Mouse (Mus musculus): ENCODE data around the gene Atp2b4.
A peak's percentile ranks its signal among the peaks of the same experiment; 100 is the strongest.

The Atp2b4 gene

DNA sequence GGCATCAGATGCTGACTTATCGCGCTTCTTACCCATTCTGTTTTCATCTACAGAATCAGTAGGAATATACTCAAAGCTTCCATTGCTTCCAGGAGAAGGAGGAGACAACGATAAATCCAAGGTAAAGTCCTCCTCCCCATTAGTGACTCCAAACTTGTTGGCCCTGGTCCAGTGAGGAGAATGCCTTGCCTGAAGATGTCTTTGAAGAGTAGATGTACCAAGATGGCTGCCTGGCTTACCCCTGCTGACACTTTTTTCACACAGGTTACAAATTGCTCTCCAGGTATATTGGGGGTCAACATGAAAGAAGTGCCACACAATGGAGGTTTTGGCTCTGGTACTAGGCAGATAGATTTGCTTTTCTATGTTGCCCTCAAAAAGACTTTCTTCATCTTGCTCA is 142.0 kb downstream of the Atp2b4 start:
- DNase-seq (ENCODE audit: low read depth, low spot score), result no peak

DNA sequence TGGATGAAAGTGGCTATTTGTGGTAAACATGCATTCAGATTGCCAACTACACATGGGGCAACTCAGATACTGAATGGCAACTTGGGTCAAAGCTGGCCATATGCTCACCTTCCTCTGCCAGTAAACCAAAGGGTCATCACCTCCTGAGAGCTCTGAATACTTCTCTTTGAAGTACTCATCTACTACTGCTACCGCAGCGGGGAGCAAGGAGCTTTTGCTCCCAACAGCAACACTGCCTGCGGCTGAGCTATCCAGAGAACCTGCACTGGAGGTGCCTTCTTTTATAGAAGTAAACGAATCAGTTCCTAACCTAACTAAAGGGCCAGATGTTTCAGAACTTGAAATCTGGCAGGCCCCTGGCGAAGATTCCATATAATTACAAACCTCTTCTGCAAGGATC is 144.0 kb downstream of the Atp2b4 start:
- DNase-seq (ENCODE audit: low read depth, low spot score), result no peak

DNA sequence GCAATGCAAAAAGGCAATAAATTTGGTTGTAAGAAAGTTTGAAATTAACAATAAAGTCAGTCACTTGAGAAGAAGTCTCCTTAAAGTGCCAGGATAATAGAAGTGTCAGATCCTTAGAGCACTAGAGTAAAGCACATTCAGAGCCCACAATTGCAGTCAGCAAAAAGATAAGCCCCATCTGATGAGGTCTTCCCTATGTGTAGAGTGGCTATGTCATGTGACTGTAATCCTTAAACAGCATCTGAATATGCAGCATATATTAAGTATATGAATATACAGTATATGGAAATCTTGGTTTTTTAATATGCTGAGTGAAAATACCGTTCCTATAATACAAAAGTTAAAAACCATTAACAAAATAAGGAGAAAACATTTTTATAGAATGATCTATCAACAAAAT is 147.8 kb downstream of the Atp2b4 start:
- no peak for DNase-seq (ENCODE audit: low read depth, low spot score)

DNA sequence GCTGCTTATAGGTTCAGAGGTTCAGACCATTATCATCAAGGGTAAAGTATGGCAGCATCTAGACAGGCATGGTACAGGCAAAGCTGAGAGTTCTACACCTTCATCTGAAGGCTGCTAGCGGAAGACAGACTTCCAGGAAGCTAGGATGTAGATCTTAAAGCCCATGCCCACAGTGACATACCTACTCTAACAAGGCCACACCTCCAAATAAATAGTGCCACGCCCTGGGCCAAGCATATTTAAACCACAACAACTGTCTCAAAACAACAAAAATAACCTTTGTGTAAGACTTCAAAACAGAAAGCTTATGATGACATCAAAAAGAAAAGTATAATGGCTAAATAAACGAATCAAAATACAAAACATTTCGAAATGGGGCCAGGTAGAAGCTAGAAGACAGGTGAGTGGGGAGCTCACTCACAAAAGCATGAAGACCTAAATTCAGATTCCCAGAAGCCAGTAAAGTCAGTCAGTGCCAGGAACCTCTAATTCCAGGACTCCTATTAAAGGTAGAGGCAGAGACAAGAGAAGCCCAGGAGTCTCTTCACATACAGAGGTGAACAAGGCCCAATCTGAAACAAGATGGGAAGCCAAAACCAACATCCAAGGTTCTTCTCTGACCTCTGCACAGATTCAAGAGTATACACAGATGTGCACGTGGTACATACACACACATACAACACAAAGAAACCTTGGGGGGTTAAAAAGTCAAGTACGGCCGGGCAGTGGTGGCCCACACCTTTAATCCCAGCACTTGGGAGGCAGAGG is 150.4 kb downstream of the Atp2b4 start:
- DNase-seq (ENCODE audit: low read depth, low spot score), result peak; percentile 11

Data from CD4-positive helper T cell, adult 2 months (primary cell).